Comparison of ENCODE assay signal across 9 mouse cellular contexts in genomic region chr12:79261035-79261434, GRCm38 (mm10). TPM values are rescaled to one million over a fixed set of nuclear protein-coding genes. Genes with fewer than 3 reads are reported as not detected.
DNase-seq lines count a peak whose midpoint lies in the region; ATAC-seq and TF ChIP-seq lines count a peak whose summit lies in the region.
"Had no signal": no experiment of that assay in that cellular context is flagged by ENCODE, and none has a peak within 500 bp of the region (broad histone marks: within the 10 kb centered on the region; RNA-seq: fewer than 3 reads in every experiment).

No protein-coding gene starts in this region.

- WGBS in midbrain, embryonic 10.5 days: 54% methylated on average over 5 of the region's 5 CpGs
- 62% methylated on average over 5 of the region's 5 CpGs for WGBS in midbrain, embryonic 13.5 days
- 44% methylated on average over 5 of the region's 5 CpGs for WGBS in hindbrain, postnatal 0 days

- no peak overlapping the region for H3K27ac ChIP-seq in midbrain, embryonic 10.5 days (replicated peaks)
- H3K27ac ChIP-seq in midbrain, embryonic 13.5 days: no peak overlapping the region
- H3K27ac ChIP-seq in hindbrain, postnatal 0 days: no peak overlapping the region
- H3K27ac ChIP-seq: neural tube, embryonic 13.5 days had no signal

- H3K4me3 ChIP-seq in midbrain, embryonic 10.5 days: no peak overlapping the region
- no peak overlapping the region for H3K4me3 ChIP-seq in midbrain, embryonic 13.5 days (replicated peaks)
- no peak overlapping the region for H3K4me3 ChIP-seq in hindbrain, postnatal 0 days (ENCODE audit: low read length)
- H3K4me3 ChIP-seq: neural tube, embryonic 13.5 days had no signal

- DNase-seq in frontal cortex, postnatal 10 days (ENCODE audit: low spot score in 2 of 2): no peak
- peak; percentile 24 for DNase-seq in midbrain, embryonic 10.5 days (ENCODE audit: low spot score)
- peak; percentile 36 for DNase-seq in R1 (ENCODE audit: low read depth, low spot score)
- DNase-seq in hindbrain, postnatal 0 days (ENCODE audit: low spot score): peak; percentile 49
- no peak for DNase-seq in T-cell, adult 2 months (ENCODE audit: low spot score)

- no peaks in the 10 kb centered on the region for H3K9me3 ChIP-seq in midbrain, embryonic 10.5 days (replicated peaks)
- no peaks in the 10 kb centered on the region for H3K9me3 ChIP-seq in midbrain, embryonic 13.5 days
- H3K9me3 ChIP-seq in hindbrain, postnatal 0 days (ENCODE audit: low read length): no peaks in the 10 kb centered on the region
- H3K9me3 ChIP-seq: neural tube, embryonic 13.5 days had no signal

- TF ChIP-seq CTCF in hindbrain, postnatal 0 days (IDR thresholded peaks at IDR 0.05; ENCODE audit: low read depth): peak; percentile 54

- no peaks in the 10 kb centered on the region for H3K27me3 ChIP-seq in midbrain, embryonic 10.5 days (ENCODE audit: low read depth, poor library complexity, severe bottlenecking)
- H3K27me3 ChIP-seq in midbrain, embryonic 13.5 days: no peaks in the 10 kb centered on the region
- no peaks in the 10 kb centered on the region for H3K27me3 ChIP-seq in hindbrain, postnatal 0 days (ENCODE audit: insufficient read depth, low read length)
- H3K27me3 ChIP-seq: neural tube, embryonic 13.5 days had no signal

- H3K36me3 ChIP-seq in midbrain, embryonic 10.5 days: peaks cover 92% of the 10 kb centered on the region
- H3K36me3 ChIP-seq in midbrain, embryonic 13.5 days: peaks cover 77% of the 10 kb centered on the region
- H3K36me3 ChIP-seq in hindbrain, postnatal 0 days (ENCODE audit: insufficient read depth, low read length): peaks cover 55% of the 10 kb centered on the region

- peak; percentile 62; the same call in 1 of the 2 replicates for ATAC-seq in frontal cortex, adult (ENCODE audit: low TSS enrichment)
- ATAC-seq in midbrain, embryonic 13.5 days: no peak
- ATAC-seq in hindbrain, postnatal 0 days: no peak
- ATAC-seq in megakaryocyte-erythroid progenitor cell, adult 5-6 weeks (replicated peaks; ENCODE audit: low FRiP score, low TSS enrichment, poor library complexity, severe bottlenecking): peak; percentile 52; the same call in 1 of the 2 replicates

- no peak overlapping the region for H3K4me2 ChIP-seq in midbrain, embryonic 13.5 days (replicated peaks)
- H3K4me2 ChIP-seq in hindbrain, postnatal 0 days (ENCODE audit: low read depth, low read length): no peak overlapping the region
- H3K4me2 ChIP-seq: neural tube, embryonic 13.5 days had no signal

- H3K9ac ChIP-seq in midbrain, embryonic 13.5 days (replicated peaks): no peak overlapping the region
- H3K9ac ChIP-seq in hindbrain, postnatal 0 days (replicated peaks; ENCODE audit: low read length): no peak overlapping the region
- H3K9ac ChIP-seq: neural tube, embryonic 13.5 days had no signal

- H3K4me1 ChIP-seq in midbrain, embryonic 10.5 days: no peaks in the 10 kb centered on the region
- H3K4me1 ChIP-seq in midbrain, embryonic 13.5 days (replicated peaks): no peaks in the 10 kb centered on the region
- no peaks in the 10 kb centered on the region for H3K4me1 ChIP-seq in hindbrain, postnatal 0 days (ENCODE audit: insufficient read depth, low read length)
- H3K4me1 ChIP-seq: neural tube, embryonic 13.5 days had no signal

RNA-seq across cellular contexts. Expression of gene Zfyve26, which starts 35.1 kb away (rescaled TPM):
- polyA plus RNA-seq in midbrain, embryonic 10.5 days (2016; fragmentation: Nextera tagmentation; extraction: Ambion mirVana): 13.1 and 15.1 TPM in 2 replicates
- 9.0 and 13.0 TPM in 2 replicates for polyA plus RNA-seq in midbrain, embryonic 13.5 days (2015; fragmentation: Nextera tagmentation; extraction: Ambion mirVana)
- 24.5 and 28.0 TPM in 2 replicates for total RNA-seq in hindbrain, postnatal 0 days (2014; rRNA removed)
- 6.6 and 7.7 TPM in 2 replicates for polyA plus RNA-seq in hindbrain, postnatal 0 days (2015; fragmentation: Nextera tagmentation; extraction: Ambion mirVana)
- total RNA-seq in megakaryocyte-erythroid progenitor cell, adult 5-6 weeks (2014; fragmentation: Nextera tagmentation): 27.5 and 28.6 TPM in 2 replicates
- 16.4 and 22.3 TPM in 2 replicates for total RNA-seq in megakaryocyte-erythroid progenitor cell, adult 5-6 weeks (2017)

RNA-seq across cellular contexts. Expression of gene Rad51b, which starts 36.0 kb away (rescaled TPM):
- polyA plus RNA-seq in midbrain, embryonic 10.5 days (2016; fragmentation: Nextera tagmentation; extraction: Ambion mirVana): 7.8 and 8.5 TPM in 2 replicates
- polyA plus RNA-seq in midbrain, embryonic 13.5 days (2015; fragmentation: Nextera tagmentation; extraction: Ambion mirVana): 3.2 and 3.3 TPM in 2 replicates
- 1.1 and 1.4 TPM in 2 replicates for total RNA-seq in hindbrain, postnatal 0 days (2014; rRNA removed)
- polyA plus RNA-seq in hindbrain, postnatal 0 days (2015; fragmentation: Nextera tagmentation; extraction: Ambion mirVana): 1.1 and 1.9 TPM in 2 replicates
- 13.5 and 20.9 TPM in 2 replicates for total RNA-seq in megakaryocyte-erythroid progenitor cell, adult 5-6 weeks (2014; fragmentation: Nextera tagmentation)
- total RNA-seq in megakaryocyte-erythroid progenitor cell, adult 5-6 weeks (2017): 9.4 and 10.0 TPM in 2 replicates

RNA-seq across cellular contexts. Expression of gene Rdh12, which starts 52.3 kb away (rescaled TPM):
- 1.7 and 2.1 TPM in 2 replicates for polyA plus RNA-seq in midbrain, embryonic 10.5 days (2016; fragmentation: Nextera tagmentation; extraction: Ambion mirVana)
- 0.67 and 1.1 TPM in 2 replicates for polyA plus RNA-seq in midbrain, embryonic 13.5 days (2015; fragmentation: Nextera tagmentation; extraction: Ambion mirVana)
- 0.47 and 0.86 TPM in 2 replicates for total RNA-seq in hindbrain, postnatal 0 days (2014; rRNA removed)
- polyA plus RNA-seq in hindbrain, postnatal 0 days (2015; fragmentation: Nextera tagmentation; extraction: Ambion mirVana): 0.63 and 0.83 TPM in 2 replicates
- 1.2 and 5.7 TPM in 2 replicates for total RNA-seq in megakaryocyte-erythroid progenitor cell, adult 5-6 weeks (2014; fragmentation: Nextera tagmentation)
- 0.19 TPM in 1 of 2 replicates, not detected in the other for total RNA-seq in megakaryocyte-erythroid progenitor cell, adult 5-6 weeks (2017)

Comparison
In these comparisons a context has a peak if more than half of its experiments do, and no peak if none do; other contexts are left out.
1. ATAC-seq: peak in frontal cortex, adult (single experiment) and megakaryocyte-erythroid progenitor cell, adult 5-6 weeks (single experiment); none in midbrain, embryonic 13.5 days (single experiment) and hindbrain, postnatal 0 days (single experiment).
2. DNase-seq: peak in midbrain, embryonic 10.5 days (single experiment), R1 (single experiment) and hindbrain, postnatal 0 days (single experiment); none in frontal cortex, postnatal 10 days (0 of 2) and T-cell, adult 2 months (single experiment).